Mouse (Mus musculus) myocyte (in vitro differentiated cells): ENCODE results near the gene Cd86.

Experiments used
- CEBPB ChIP-seq: IDR thresholded peaks from 2 replicates; pipeline ENCODE4 v1.6.1; 2011; ENCODE audit warnings: mild to moderate bottlenecking, moderate library complexity; ENCODE audit not compliant: poor library complexity, insufficient read depth, severe bottlenecking
- E2F4 ChIP-seq: IDR thresholded peaks from one replicate; pipeline ENCODE4 v1.6.1; 2011; ENCODE audit warnings: mild to moderate bottlenecking, control low read depth, moderate library complexity; ENCODE audit not compliant: insufficient read depth
- MAX ChIP-seq: IDR thresholded peaks from one replicate; pipeline ENCODE4 v1.6.1; 2011; ENCODE audit warnings: low read depth, mild to moderate bottlenecking, control low read depth
- MYOD1 ChIP-seq, 3 experiments: IDR thresholded peaks; one replicate each; pipeline ENCODE4 v1.6.1; 2011; ENCODE audit warnings: control low read depth in 2 of 3, low read depth in 2 of 3, mild to moderate bottlenecking in 2 of 3, moderate library complexity in 1 of 3; ENCODE audit not compliant: insufficient read length in 2 of 3, control insufficient read depth in 1 of 3
- POLR2A ChIP-seq: IDR thresholded peaks from one replicate; pipeline ENCODE4 v1.6.1; 2011; ENCODE audit warnings: low read depth, mild to moderate bottlenecking, control low read depth, moderate library complexity; ENCODE audit not compliant: insufficient read length
- REST ChIP-seq: IDR thresholded peaks from one replicate; pipeline ENCODE4 v1.6.1; 2011; ENCODE audit warnings: mild to moderate bottlenecking, control low read depth, moderate library complexity; ENCODE audit not compliant: insufficient read depth, insufficient read length
- SRF ChIP-seq: IDR thresholded peaks from one replicate; pipeline ENCODE4 v1.6.1; 2011; ENCODE audit warnings: low read depth; ENCODE audit not compliant: control insufficient read depth, insufficient read length
- TCF12 ChIP-seq: IDR thresholded peaks from one replicate; pipeline ENCODE4 v1.6.1; 2011; ENCODE audit warnings: mild to moderate bottlenecking, control low read depth; ENCODE audit not compliant: poor library complexity, insufficient read depth, severe bottlenecking
- USF1 ChIP-seq: IDR thresholded peaks from one replicate; pipeline ENCODE4 v1.6.1; 2011; ENCODE audit warnings: low read depth, mild to moderate bottlenecking, control low read depth, moderate library complexity

- TF ChIP-seq MAX = no peak
- no peak for TF ChIP-seq POLR2A
- no peak for TF ChIP-seq E2F4
- no peak for TF ChIP-seq REST
- no peak for TF ChIP-seq USF1
- TF ChIP-seq TCF12 = no peak
- TF ChIP-seq MYOD1 (IDR thresholded peaks at IDR 0.05; ENCODE audit: control insufficient read depth in 1 of 3, insufficient read length in 2 of 3, low read depth in 2 of 3) = no peak
- no peak for TF ChIP-seq SRF
- TF ChIP-seq CEBPB = no peak
Measured at GRCm38 (mm10) chr16:36666448-36667017, 652 bp upstream of the Cd86 start.
